Mouse (Mus musculus): ENCODE measurements at regions not wholly inside any gene's neighbourhood (a gene's known extent, or its start where the extent isn't known, plus 50 kb on each side); places are given as distances from the start of the nearest gene placed in this dataset.

DNA sequence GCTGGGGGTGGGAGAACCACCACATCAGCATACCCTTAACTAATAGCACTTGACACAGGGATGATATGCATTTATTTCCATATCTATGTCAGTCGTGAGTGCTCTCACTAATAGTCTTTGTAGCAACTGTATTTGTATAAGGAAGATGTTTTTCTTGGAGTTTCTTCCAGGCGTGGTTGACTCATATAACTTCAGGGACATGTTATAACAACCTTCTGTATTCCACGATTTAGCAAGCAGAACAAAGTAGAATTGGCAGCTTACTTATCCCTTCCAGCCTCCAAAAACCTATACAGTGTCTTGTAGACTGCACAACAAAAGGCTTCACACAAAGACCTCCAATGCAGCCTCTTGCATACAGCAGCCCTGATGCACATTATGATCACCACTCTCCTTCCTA lies 73.8 kb upstream of the Frmd4b start:
- TF ChIP-seq CTCF (IDR thresholded peaks at IDR 0.05; ENCODE audit: low read depth, low read length) (no peak), EP300 (IDR thresholded peaks at IDR 0.05; ENCODE audit: insufficient read depth, low read depth, low read length) (no peak), POLR2A (IDR thresholded peaks at IDR 0.05; ENCODE audit: insufficient read depth, low read length) (no peak)

All from ES-Bruce4 (cell line).